Mouse (Mus musculus) 3T3-L1 (cell line): Measurements from ENCODE around the gene Rfc3.
A peak's percentile ranks its signal among the peaks of the same experiment; 100 is the strongest.
"Not testable (repeated sequence)": the region's sequence is repeated elsewhere in the genome, so short reads cannot be mapped to it uniquely, and the experiment has no call there.

ENCODE experiments used
- DNase-seq: peaks from one replicate; pipeline ENCODE4 v3.0.0-alpha.2; 2015; ENCODE audit warnings: low read depth, low spot score

Gene Rfc3

GRCm38 (mm10) chr5:151650700-151651410 is at the start of gene Rfc3:
Rfc3 (minus strand) TSS chr5:151651242.
- peak; percentile 99 for DNase-seq

GRCm38 (mm10) chr5:151693636-151694035 is 42.6 kb upstream of the Rfc3 start:
- DNase-seq = not testable (repeated sequence)

GRCm38 (mm10) chr5:151686606-151687525 is 35.8 kb upstream of the Rfc3 start:
- peak; percentile 93 for DNase-seq

- no peak for DNase-seq
Measured at GRCm38 (mm10) chr5:151662207-151662606, 11.2 kb upstream of the Rfc3 start.

- DNase-seq = no peak
Measured at GRCm38 (mm10) chr5:151651411-151651784, 356 bp upstream of the Rfc3 start.

- DNase-seq = peak; percentile 70
Measured at GRCm38 (mm10) chr5:151644845-151645244, 6.2 kb downstream of the Rfc3 start.

GRCm38 (mm10) chr5:151642867-151643266 is 8.2 kb downstream of the Rfc3 start:
- DNase-seq = no peak

GRCm38 (mm10) chr5:151642102-151642501 is 8.9 kb downstream of the Rfc3 start:
- no peak for DNase-seq

GRCm38 (mm10) chr5:151605921-151606320 is 45.1 kb downstream of the Rfc3 start, which contains the start of gene Vmn2r18:
Vmn2r18 (minus strand) TSS chr5:151606021.
- DNase-seq = no peak

GRCm38 (mm10) chr5:151601696-151602095 is 49.3 kb downstream of the Rfc3 start:
- DNase-seq = no peak
